Mouse (Mus musculus) gastrocnemius, adult 18-20 months (tissue): Measurements from ENCODE around the gene Pbx2. TPM values are rescaled to one million over a fixed set of nuclear protein-coding genes. Genes with fewer than 3 reads are reported as not detected.

Experiments used
- DNase-seq: peaks from one replicate; pipeline ENCODE4 v3.0.0; 2021; ENCODE audit warnings: low spot score
- total RNA-seq, 2 experiments: library from RNA; stranded (reverse); gene quantifications; 2 replicates each; pipeline ENCODE4 v1.2.3; 2021

Gene Pbx2
- total RNA-seq, 2 experiments from 2014 or later = 12.0 to 12.2 TPM

DNA sequence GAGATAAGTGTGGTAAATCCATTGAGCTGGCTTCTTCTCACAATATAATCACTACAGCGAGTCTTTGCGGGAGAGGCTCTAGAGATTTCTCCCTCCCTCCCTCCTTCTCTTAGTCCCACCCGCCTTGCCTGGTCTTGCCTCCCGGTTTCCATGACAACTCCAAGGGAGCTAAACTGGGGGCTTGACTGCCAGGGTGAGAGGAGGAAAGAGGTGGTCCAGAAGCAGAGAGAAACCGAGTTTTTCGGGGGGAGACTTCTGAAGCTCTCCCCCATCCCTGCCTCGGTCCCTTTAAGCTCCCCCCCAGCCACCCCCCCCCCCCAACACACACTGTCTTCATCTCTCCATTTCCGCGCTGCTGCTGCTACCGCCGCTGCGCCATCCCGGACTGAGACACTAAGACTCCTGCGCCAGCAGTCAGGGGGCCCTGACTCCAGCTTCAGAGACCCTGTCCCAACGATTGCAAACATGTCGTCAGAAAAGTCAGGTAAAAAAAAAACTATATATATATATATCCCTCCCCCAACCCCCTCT lies 38.2 kb downstream of the Pbx2 start, which contains the start of gene Prrt1:
TSS of gene Prrt1 (plus strand) at position 313 of the 531 bp plus-strand sequence.
- DNase-seq = no peak

DNA sequence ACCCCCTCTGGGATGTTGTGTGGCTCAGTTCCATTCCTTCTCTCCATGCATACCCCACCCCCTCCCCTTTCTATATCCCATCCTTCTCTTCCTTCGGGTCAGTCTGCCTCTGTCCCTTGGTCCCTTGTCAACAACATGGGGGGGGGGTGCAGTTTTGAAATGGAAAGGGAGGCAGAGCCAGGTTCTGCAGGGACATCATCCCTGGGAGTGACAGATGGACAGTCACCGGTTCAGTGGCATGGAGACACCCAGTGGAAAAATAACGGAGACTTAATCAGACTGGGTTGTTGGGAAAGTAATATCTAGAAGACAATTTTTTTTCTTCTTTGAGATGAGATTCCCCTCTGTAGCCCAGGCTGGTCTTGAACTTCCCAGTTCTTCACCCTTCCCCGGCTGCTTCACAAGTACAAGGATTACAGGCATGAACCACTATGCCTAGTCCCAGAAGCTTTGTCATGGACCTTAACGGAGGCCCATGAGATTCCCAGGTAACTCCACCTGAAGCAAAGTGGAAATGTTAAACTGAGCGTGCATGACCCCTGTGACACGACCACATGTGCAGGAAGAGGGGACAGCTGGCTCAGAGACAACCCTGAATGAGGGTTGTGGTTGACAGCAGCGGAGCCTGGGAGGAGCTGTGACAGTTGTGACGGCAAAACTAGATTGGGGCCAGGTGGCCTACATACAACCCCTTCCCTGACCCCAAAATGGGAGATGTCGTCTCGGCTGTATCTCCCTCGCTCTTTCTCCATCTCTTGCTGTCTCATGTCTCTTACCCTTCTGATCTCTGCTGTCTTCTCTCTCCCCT lies 38.9 kb downstream of the Pbx2 start:
- DNase-seq = no peak

DNA sequence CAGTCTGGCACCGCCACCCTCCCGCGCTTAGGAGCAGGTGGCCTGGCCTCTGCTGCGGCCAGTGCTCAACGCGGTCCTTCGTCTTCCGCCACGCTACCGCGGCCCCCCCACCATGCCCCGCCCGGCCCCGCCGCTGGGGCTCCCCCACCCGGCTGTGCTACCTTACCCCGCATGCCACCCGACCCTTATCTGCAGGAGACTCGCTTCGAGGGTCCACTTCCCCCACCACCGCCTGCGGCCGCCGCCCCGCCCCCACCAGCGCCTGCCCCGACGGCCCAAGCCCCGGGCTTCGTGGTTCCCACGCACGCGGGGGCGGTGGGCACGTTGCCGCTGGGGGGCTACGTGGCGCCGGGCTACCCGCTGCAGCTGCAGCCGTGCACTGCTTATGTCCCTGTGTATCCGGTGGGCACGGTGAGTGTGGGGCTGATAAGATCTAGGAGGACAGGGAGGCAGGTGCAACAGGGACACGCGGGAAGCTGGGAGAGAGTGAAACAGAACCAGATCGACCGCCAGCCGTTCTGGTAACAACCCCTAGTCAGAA lies 39.8 kb downstream of the Pbx2 start:
- no peak for DNase-seq

DNA sequence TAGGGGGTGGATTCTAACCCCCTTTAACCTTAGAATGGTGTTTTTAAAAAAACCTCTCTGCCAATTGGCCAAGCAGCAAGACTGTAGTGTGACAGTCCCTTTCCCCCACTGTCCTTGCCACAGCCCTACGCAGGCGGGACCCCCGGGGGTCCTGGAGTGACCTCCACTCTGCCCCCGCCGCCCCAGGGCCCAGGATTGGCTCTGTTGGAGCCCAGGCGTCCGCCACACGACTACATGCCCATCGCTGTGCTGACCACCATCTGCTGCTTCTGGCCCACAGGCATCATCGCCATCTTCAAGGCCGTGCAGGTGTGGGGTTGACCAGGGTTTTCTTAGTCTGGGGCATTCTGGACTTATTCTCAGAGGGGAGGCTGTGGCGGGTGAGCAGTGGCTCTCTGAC lies 40.6 kb downstream of the Pbx2 start:
- DNase-seq = no peak

DNA sequence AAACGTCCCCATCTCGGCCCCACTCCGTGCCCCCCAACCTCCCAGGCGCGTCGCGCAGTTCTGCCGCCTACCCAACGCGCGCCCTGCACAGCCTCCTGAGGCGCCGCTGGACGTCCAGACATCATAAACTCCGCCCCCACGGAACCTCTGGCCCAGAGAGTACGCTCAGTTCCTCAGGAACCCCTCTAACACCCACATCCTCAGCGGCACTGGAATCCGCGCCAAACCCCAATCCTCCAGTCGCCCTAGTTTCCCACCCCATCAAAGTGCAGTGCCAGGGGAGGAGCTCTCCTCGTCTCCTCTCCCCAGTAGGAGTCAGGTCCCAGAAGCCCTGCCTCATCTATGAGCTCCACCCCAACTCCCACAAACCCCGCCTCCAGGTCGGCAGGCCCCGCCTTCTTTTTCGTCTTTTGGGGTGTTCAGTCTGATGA lies 41.2 kb downstream of the Pbx2 start:
- DNase-seq = peak; percentile 81

DNA sequence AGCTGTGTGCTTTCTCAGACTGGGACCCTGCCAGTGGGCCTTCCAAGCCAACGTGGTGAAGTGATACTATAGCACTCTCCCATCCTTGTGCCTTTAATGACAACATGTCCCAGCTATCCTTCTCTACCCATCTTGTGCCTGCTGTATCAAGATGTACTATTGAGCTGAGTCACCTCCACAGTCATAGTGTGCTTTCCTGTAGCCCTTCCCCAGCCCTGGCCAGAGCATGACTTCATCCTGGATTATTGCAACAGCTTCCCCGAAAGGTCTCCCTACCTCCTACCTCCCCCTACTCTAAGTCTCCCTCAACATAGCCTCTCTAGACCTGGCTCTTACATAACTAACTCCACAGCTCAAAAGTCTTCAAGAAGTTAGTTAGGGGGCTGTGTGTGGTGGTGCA lies 44.6 kb downstream of the Pbx2 start:
- no peak for DNase-seq

DNA sequence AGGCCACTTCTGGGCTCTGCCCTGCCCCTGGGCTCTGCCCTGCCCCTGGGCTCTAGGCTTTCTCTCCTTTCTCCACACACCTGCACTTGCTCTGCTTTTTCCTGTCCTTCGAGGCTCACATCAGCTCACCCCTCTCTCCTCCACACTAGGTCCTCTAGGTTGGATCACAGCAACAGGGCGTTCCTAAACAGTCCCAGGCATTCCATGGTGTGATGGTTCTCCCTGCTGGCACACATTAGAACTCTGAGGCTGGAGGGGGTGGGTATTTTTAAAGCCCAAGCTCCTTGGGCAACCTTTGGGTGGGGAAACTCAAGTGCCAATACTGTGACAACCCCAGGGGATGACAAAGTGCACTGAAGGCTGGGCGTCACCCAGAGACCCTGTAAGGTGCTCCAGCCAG lies 46.4 kb downstream of the Pbx2 start:
- DNase-seq = no peak

DNA sequence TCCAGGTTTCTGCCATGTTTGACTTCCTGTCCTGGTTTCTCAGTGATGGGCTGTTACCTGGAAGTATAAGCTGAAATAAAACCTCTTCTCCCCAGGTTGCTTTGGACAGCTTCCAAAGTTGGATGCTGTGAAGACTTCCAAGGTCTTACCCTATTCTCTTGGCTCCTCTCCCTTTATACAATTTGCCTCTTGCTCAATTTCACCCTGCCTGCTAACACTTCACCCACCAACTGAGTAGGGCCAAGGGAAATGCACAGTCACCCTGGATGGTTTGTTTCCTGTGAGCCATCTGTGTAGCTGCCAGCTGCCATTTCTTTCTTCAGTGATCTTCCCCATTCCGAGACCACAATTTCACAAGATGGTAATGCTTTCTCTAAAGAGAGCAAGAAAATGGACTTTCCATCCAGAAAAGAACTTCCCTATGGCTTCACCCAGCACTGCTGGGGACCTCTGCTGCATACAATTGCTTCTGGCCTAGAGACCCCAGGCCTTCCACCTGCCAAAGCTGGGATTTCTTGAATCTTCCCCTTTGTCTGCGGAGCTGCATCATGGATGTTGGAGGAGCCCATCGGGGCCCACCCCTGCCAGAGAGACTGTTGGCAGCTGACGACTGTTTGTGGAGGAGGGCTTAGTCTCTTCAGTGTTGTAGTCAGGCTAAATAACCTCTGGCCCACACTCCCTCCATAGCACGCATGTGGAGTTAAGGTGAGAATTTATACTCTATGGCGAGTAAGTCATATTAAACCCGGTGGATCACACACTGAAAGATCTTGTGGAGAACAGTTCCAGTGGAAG lies 48.6 kb downstream of the Pbx2 start:
- DNase-seq = no peak

DNA sequence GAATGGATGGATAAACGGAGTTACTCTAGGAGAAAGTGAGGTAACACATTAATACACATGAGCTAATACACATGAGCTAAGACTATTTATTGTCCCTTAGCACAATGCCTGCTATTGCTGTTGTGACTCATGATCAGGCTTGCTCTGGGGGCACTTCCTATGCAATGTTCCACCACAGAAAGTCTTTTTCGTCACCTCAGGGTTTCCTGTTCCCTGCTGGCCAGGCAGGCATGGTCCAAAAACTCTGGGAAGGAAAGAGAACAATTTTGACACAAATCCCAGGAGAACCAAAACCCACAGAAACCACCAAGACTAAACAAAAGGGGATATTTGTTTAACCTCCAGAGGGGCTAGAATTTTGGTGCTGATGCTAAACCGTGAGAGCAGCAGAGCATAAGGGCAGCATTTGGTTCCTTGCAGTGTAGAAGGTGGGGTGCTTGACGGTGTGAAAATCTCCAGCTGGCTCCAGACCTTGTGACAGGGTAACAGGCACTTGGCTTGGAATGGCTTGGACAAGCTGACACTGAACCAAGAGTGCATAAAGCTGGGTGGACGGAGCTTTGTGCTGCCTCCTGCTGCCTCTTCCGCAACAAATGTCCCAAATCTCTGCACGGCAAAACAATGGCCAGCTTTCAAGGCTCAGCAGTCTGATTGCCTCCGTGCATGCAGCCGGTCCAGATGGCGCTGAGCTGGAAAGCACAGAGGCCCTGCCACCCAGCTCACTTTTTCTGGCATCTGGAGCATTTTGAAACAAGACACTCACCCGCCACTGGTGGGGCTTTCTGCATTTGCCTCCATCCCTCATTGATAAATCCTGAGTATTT lies 49.9 kb downstream of the Pbx2 start:
- DNase-seq = no peak

DNA sequence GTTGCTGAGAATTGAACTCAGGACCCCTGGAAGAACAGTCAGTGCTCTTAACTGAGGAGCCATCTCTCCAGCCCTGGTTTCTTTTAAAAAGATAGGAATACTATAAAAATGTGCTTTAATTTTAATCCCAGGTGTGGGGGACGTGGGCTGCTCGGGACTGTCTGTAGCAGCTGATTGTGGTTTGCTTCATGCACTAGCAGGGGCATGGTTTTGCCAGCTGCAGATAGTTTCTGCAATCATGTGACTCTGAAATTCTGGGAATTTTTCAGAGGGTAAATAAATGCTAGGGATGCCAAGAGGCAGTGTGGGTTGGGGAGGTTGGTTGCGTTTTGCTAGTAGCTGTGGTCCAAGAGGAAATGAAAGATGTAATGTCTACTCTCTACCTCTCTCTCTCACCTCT lies 50.9 kb downstream of the Pbx2 start:
- no peak for DNase-seq

DNA sequence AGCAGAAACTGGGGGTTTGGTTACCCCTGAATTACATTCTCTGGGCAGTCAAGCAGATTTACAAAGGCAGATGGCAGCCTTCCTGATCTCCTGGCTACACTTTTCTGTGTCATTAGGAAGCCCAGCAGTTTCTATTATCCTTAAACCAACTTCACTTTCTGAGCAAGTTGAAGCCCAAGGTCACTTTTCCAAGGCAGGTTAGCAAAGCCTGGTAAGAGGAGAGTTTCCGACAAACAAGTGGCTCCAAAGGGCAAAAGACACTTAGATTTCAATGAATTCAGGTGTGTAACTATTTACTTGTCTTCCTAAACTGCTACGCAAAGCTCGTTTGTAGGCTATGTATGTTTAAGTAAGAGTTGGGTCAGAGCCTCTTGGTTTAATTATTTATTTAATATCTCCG lies 52.3 kb downstream of the Pbx2 start:
- DNase-seq = no peak

DNA sequence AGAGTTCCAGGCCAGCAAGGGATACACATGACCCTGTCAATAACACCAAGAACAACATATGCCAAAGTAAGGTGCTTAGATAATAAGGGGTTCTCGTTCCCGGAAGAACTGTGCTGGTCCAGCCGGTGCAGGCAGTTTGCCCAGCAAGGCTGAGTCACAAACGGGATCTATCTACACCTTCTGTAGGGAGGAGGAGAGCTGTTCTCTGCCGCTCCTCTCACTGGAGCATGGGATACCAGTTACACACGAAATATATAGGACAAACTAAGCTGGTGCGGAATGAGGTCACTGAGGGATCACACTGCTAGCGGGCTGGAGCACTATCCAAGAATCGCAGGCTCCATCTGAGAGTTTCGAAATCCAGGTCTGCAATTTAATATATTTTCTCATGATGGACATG lies 52.9 kb downstream of the Pbx2 start:
- DNase-seq = no peak

DNA sequence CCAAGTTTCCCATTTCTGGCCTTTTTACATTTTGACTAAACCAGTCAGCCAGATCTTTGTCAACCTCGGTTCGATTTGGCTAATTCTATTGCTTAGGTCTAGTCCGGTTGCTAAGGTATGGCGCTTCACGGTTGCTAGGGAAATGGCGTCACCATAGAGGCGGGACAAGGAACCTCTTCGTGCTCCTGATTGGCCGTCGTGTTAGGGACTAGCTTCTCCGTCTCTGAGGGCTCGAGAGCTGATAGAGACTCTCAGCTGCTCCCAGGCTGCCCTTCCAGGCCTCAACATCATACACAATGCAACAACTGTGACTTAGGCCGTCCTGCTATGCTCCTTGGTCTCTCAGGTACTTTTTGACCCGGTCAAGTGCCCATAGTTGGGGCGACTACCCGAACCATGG lies 53.5 kb downstream of the Pbx2 start, which contains the start of gene Fkbpl:
TSS of gene Fkbpl (plus strand) at position 157 of the 400 bp plus-strand sequence.
- peak; percentile 99 for DNase-seq

DNA sequence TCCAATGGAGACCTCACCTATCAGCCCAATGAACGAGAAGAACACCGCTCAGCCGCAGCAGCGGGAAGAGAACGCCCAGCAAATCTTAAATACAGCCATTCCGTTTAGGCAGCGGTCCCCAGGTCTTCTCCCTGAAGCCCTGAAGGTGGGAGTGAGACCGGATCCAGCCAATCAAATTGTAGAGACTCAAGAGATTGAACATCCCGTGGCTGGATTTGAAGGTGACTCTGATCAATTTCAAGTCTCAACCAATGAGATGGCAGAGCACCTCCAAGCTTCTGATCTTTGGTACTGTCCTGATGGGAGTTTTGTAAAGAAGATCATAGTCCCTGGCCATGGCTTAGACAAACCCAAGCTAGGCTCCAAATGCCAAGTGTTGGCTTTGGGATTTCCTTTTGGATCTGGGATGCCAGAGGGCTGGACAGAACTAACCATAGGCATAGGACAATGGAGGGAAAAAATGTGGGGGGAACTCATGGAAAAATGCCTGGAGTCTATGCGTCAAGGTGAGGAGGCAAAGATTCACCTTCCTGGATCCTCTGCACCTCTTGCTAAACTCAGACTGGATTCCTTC lies 54.3 kb downstream of the Pbx2 start:
- DNase-seq = no peak

DNA sequence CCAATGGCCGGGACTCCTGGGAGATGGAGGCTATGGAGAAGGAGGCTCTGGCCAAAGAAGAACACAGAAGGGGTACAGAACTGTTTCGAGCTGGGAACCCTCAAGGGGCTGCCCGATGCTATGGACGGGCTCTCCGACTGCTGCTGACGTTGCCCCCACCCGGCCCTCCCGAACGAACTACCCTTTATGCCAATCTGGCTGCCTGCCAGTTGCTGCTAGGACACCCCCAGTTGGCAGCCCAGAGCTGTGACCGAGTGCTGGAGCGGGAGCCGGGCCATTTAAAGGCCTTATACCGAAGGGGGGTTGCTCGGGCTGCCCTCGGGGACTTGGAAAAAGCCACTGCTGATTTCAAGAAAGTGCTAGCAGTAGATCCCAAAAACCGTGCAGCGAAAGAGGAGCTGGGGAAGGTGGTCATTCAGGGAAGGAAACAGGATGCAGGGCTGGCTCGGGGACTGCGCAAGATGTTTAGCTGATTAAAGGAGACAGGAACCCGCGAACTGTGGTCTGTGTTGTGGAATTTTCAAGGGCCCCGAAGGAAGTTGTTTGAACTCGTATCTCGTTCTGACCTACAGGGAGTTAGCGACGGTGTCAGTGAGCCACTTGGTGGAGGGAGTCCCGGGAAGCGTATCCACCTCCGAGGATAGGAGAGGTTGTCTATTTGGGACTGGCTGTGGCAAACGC lies 54.9 kb downstream of the Pbx2 start:
- no peak for DNase-seq

Other genes with a start within 250 kb of the Pbx2 start
- under 1 TPM; 0.14 to 0.33 TPM for gene Btnl2, start 236.4 kb upstream of the Pbx2 start, total RNA-seq
- gene Btnl1, start 214.1 kb upstream of the Pbx2 start, total RNA-seq = not detected
- not detected for gene BC051142, start 192.4 kb upstream of the Pbx2 start, total RNA-seq
- not detected for gene Btnl4, start 113.9 kb upstream of the Pbx2 start, total RNA-seq
- not detected for gene Btnl6, start 73.9 kb upstream of the Pbx2 start, total RNA-seq
- gene Notch4, start 27.0 kb upstream of the Pbx2 start, total RNA-seq = 1 to 10 TPM; 8.0 to 8.9 TPM
- 1 to 10 TPM; 1.2 to 1.5 TPM for gene Gpsm3, start 1.5 kb upstream of the Pbx2 start, total RNA-seq
- gene Ager, start 6.6 kb downstream of the Pbx2 start, total RNA-seq = not detected
- gene Rnf5, start 12.4 kb downstream of the Pbx2 start, total RNA-seq = 10 to 100 TPM; 22.0 to 22.1 TPM
- gene Agpat1, start 13.0 kb downstream of the Pbx2 start, total RNA-seq = 10 to 100 TPM; 81.6 to 87.7 TPM
- 1 to 10 TPM; 1.6 to 3.3 TPM for gene Egfl8, start 24.7 kb downstream of the Pbx2 start, total RNA-seq
- 10 to 100 TPM; 36.0 to 38.3 TPM for gene Ppt2, start 37.2 kb downstream of the Pbx2 start, total RNA-seq
- gene Prrt1, start 38.3 kb downstream of the Pbx2 start, total RNA-seq = under 1 TPM; 0.30 to 0.38 TPM
- gene Fkbpl, start 53.5 kb downstream of the Pbx2 start, total RNA-seq = 1 to 10 TPM; 5.7 to 6.0 TPM
- 1 to 10 TPM; 5.9 to 7.9 TPM for gene Atf6b, start 55.9 kb downstream of the Pbx2 start, total RNA-seq
- 10 to 100 TPM; 28.3 to 32.8 TPM for gene Tnxb, start 79.3 kb downstream of the Pbx2 start, total RNA-seq
- 10 to 100 TPM in 1 of 2 experiments, 1 to 10 TPM in 1; 4.3 to 11.7 TPM for gene C4b, start 152.6 kb downstream of the Pbx2 start, total RNA-seq
- gene Cyp21a1, start 213.3 kb downstream of the Pbx2 start, total RNA-seq = under 1 TPM in 1 of 2 experiments, not detected in 1; 0.21 TPM
- gene Stk19, start 245.7 kb downstream of the Pbx2 start, total RNA-seq = 1 to 10 TPM; 6.6 to 7.6 TPM
- 1 to 10 TPM; 8.3 to 8.8 TPM for gene Dxo, start 245.8 kb downstream of the Pbx2 start, total RNA-seq